Mouse (Mus musculus): ENCODE measurements at regions not wholly inside any gene's neighbourhood (a gene's known extent, or its start where the extent isn't known, plus 50 kb on each side); places are given as distances from the start of the nearest gene placed in this dataset.

- no peaks in the 10 kb centered on the region for H3K4me1 ChIP-seq (ENCODE audit: control insufficient read depth, insufficient read depth, insufficient read length, low read length)
- H3K4me3 ChIP-seq (ENCODE audit: low read depth, low read length) = no peak overlapping the region
- 70% methylated on average over 12 of the region's 12 CpGs for whole genome bisulfite sequencing
- no peak for TF ChIP-seq POLR2A (IDR thresholded peaks at IDR 0.05; ENCODE audit: low read depth, low read length)
- no peak for TF ChIP-seq CTCF (IDR thresholded peaks at IDR 0.05; ENCODE audit: extremely low read depth, insufficient read length, insufficient replicate concordance, low read depth, low read length)
- no peaks in the 10 kb centered on the region for H3K36me3 ChIP-seq (ENCODE audit: control insufficient read depth, insufficient read depth, low read length)
- no peak overlapping the region for H3K27ac ChIP-seq (ENCODE audit: insufficient read depth, low read depth, low read length)
- H3K27me3 ChIP-seq (ENCODE audit: control insufficient read depth, insufficient read depth, low read length) = no peaks in the 10 kb centered on the region
Observed at GRCm38 (mm10) chr1:42628800-42629199, 66.8 kb upstream of the Pou3f3 start.

GRCm38 (mm10) chr1:42629465-42630261, 65.9 kb upstream of the Pou3f3 start:
- WGBS = 53% methylated on average over 14 of the region's 14 CpGs
- no peak for TF ChIP-seq CTCF (IDR thresholded peaks at IDR 0.05; ENCODE audit: extremely low read depth, insufficient read length, insufficient replicate concordance, low read depth, low read length)
- TF ChIP-seq POLR2A (IDR thresholded peaks at IDR 0.05; ENCODE audit: low read depth, low read length) = no peak
- H3K27ac ChIP-seq (ENCODE audit: insufficient read depth, low read depth, low read length) = no peak overlapping the region
- H3K36me3 ChIP-seq (ENCODE audit: control insufficient read depth, insufficient read depth, low read length) = no peaks in the 10 kb centered on the region
- H3K27me3 ChIP-seq (ENCODE audit: control insufficient read depth, insufficient read depth, low read length) = no peaks in the 10 kb centered on the region
- no peak overlapping the region for H3K4me3 ChIP-seq (ENCODE audit: low read depth, low read length)
- H3K4me1 ChIP-seq (ENCODE audit: control insufficient read depth, insufficient read depth, insufficient read length, low read length) = no peaks in the 10 kb centered on the region

DNA sequence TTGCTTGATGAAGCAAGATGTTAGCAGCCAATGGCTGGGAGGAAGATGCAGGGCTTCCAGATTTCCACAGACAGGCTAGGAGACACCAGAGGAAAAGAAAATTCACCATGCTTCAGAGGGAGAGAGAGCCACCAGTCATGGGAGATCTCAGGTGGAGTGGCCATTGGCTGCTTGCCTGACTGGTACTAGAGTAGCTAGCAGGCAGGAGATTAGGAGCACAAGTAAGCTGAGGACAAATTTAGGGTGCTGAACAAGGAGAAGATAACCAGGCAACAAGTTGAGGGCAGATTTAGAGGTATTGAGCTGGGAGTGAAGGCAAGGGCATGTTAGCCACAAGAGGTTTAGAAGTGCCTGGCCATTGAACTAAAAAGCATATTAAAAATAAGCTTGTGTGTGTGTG, 63.3 kb upstream of the Pou3f3 start:
- H3K27me3 ChIP-seq (ENCODE audit: control insufficient read depth, insufficient read depth, low read length) = no peaks in the 10 kb centered on the region
- no peak overlapping the region for H3K27ac ChIP-seq (ENCODE audit: insufficient read depth, low read depth, low read length)
- no peak overlapping the region for H3K4me3 ChIP-seq (ENCODE audit: low read depth, low read length)
- H3K4me1 ChIP-seq (ENCODE audit: control insufficient read depth, insufficient read depth, insufficient read length, low read length) = no peaks in the 10 kb centered on the region
- H3K36me3 ChIP-seq (ENCODE audit: control insufficient read depth, insufficient read depth, low read length) = no peaks in the 10 kb centered on the region
- no peak for TF ChIP-seq POLR2A (IDR thresholded peaks at IDR 0.05; ENCODE audit: low read depth, low read length)
- TF ChIP-seq CTCF (IDR thresholded peaks at IDR 0.05; ENCODE audit: extremely low read depth, insufficient read length, insufficient replicate concordance, low read depth, low read length) = no peak

DNA sequence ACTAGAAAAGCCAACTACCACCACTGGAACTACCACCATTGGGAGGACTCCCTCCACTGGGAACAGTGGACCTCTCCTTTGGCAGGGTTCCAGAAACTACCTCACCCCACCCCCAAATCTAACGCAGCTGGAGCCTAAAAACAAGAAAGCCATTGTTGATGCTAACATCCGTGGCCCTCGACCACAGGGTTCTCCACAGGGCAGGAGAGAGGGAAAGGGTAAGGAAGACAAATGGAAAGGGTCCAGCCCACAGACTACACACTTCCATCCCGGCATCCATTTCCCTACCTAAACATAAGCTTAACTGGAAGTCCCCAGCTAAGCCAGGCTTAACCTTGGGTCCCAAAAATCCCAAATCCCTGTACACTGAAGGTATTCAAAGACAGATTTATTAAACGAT, 59.0 kb upstream of the Pou3f3 start:
- 48% methylated on average over 5 of the region's 5 CpGs for WGBS
- Histone ChIP-seq H3K36me3 (ENCODE audit: control insufficient read depth, insufficient read depth, low read length) (no peaks in the 10 kb centered on the region), H3K4me1 (ENCODE audit: control insufficient read depth, insufficient read depth, insufficient read length, low read length) (no peaks in the 10 kb centered on the region), H3K27me3 (ENCODE audit: control insufficient read depth, insufficient read depth, low read length) (no peaks in the 10 kb centered on the region), H3K27ac (ENCODE audit: insufficient read depth, low read depth, low read length) (no peak overlapping the region), H3K4me3 (ENCODE audit: low read depth, low read length) (no peak overlapping the region)
- TF ChIP-seq CTCF (IDR thresholded peaks at IDR 0.05; ENCODE audit: extremely low read depth, insufficient read length, insufficient replicate concordance, low read depth, low read length) (no peak), POLR2A (IDR thresholded peaks at IDR 0.05; ENCODE audit: low read depth, low read length) (no peak)

Data from small intestine, adult 2 months (tissue).